In the genomic region with DNA sequence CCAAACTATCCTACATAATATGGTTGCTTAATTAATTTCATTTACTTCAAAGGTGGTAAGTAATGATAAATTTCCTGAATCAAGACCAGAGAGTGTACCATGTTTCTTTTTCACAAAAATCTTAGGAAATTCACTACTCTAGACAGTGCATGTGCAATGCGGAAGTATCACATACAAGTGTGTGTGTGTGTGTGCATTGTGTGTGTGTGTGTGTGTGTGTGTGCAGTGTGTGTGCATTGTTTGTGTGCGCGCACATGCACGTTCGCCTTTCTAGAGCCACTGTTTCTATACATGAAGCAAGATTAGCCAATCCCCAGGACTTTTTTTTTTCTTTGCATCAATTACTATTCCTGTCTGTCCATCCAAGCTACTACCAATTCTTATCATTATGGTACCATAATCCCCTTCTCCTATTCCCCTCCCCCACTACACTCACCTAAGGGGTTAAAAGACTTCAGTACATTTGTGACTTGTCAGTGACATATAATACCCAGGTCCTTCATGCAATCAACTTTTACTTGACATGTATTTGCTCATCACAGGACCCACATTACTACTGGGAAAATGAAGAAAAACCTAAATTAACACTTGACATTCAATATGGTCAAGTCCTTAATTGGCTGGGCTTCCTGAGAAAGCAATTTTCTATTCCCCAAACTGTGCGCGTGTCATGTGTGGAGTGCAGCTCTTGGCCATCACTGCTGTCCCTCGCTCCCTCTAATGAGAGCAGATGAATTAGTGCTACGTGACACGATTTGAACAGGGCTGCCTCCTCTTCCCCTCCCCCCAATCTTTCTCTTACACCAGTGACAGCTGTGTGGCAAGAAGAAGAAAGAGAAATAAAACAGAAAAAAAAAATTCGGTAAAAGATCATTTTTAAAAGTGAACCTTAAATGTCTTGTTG, we compare ENCODE assay signal across 17 mouse cellular contexts.
DNase-seq lines count a peak whose midpoint lies in the region; ATAC-seq lines count a peak whose summit lies in the region.
"Had no signal": no experiment of that assay in that cellular context is flagged by ENCODE, and none has a peak within 500 bp of the region (broad histone marks: within the 10 kb centered on the region; RNA-seq: fewer than 3 reads in every experiment).

No protein-coding gene starts in this region.

- H3K4me2 ChIP-seq in forebrain, embryonic 11.5 days (ENCODE audit: low read depth, low read length, severe bottlenecking): no peak overlapping the region
- H3K4me2 ChIP-seq in forebrain, embryonic 16.5 days (ENCODE audit: low read length): no peak overlapping the region
- no peak overlapping the region for H3K4me2 ChIP-seq in midbrain, embryonic 16.5 days (ENCODE audit: low read length)
- H3K4me2 ChIP-seq: embryonic facial prominence, embryonic 13.5 days; heart, embryonic 11.5 days; limb, embryonic 15.5 days had no signal

- H3K9ac ChIP-seq in forebrain, embryonic 11.5 days (ENCODE audit: low read length): no peak overlapping the region
- no peak overlapping the region for H3K9ac ChIP-seq in forebrain, embryonic 16.5 days (replicated peaks; ENCODE audit: low read depth, low read length)
- H3K9ac ChIP-seq in midbrain, embryonic 16.5 days (ENCODE audit: low read depth, low read length): no peak overlapping the region
- H3K9ac ChIP-seq: embryonic facial prominence, embryonic 13.5 days; limb, embryonic 15.5 days had no signal

- peak; percentile 87 for ATAC-seq in forebrain, embryonic 11.5 days (replicated peaks; ENCODE audit: low FRiP score)
- peak; percentile 85 for ATAC-seq in forebrain, embryonic 16.5 days
- peak; percentile 64 for ATAC-seq in midbrain, embryonic 16.5 days

- peaks cover 8% of the 10 kb centered on the region; the same call in 1 of the 2 replicates for H3K4me1 ChIP-seq in forebrain, embryonic 11.5 days (replicated peaks; ENCODE audit: control insufficient read depth, insufficient read depth, low read length)
- peaks cover 32% of the 10 kb centered on the region for H3K4me1 ChIP-seq in forebrain, embryonic 10.5 days
- peaks cover 11% of the 10 kb centered on the region for H3K4me1 ChIP-seq in forebrain, embryonic 16.5 days (replicated peaks; ENCODE audit: control insufficient read depth, insufficient read depth, low read length)
- peaks cover 14% of the 10 kb centered on the region for H3K4me1 ChIP-seq in midbrain, embryonic 16.5 days (ENCODE audit: control insufficient read depth, insufficient read depth, low read length)

- H3K4me3 ChIP-seq in forebrain, embryonic 11.5 days (ENCODE audit: low read depth, low read length): no peak overlapping the region
- no peak overlapping the region for H3K4me3 ChIP-seq in forebrain, embryonic 10.5 days
- H3K4me3 ChIP-seq in forebrain, embryonic 16.5 days (replicated peaks; ENCODE audit: low read length): no peak overlapping the region
- H3K4me3 ChIP-seq in midbrain, embryonic 16.5 days (ENCODE audit: low read depth, low read length): no peak overlapping the region
- H3K4me3 ChIP-seq: embryonic facial prominence, embryonic 13.5 days; limb, embryonic 15.5 days had no signal

- 50% methylated on average over 11 of the region's 11 CpGs for WGBS in forebrain, embryonic 11.5 days
- WGBS in forebrain, embryonic 10.5 days: 67% methylated on average over 11 of the region's 11 CpGs
- WGBS in forebrain, embryonic 16.5 days: 34% methylated on average over 11 of the region's 11 CpGs
- 46% methylated on average over 11 of the region's 11 CpGs for WGBS in midbrain, embryonic 16.5 days

- H3K9me3 ChIP-seq in forebrain, embryonic 11.5 days (ENCODE audit: control insufficient read depth, low read length): no peaks in the 10 kb centered on the region
- no peaks in the 10 kb centered on the region for H3K9me3 ChIP-seq in forebrain, embryonic 10.5 days
- no peaks in the 10 kb centered on the region for H3K9me3 ChIP-seq in forebrain, embryonic 16.5 days (ENCODE audit: control insufficient read depth, low read length)
- H3K9me3 ChIP-seq in midbrain, embryonic 16.5 days (replicated peaks; ENCODE audit: control insufficient read depth, low read length, poor library complexity, severe bottlenecking): no peaks in the 10 kb centered on the region
- H3K9me3 ChIP-seq: embryonic facial prominence, embryonic 13.5 days; limb, embryonic 15.5 days had no signal

- H3K27me3 ChIP-seq in forebrain, embryonic 11.5 days (ENCODE audit: control insufficient read depth, insufficient read depth, low read length): no peaks in the 10 kb centered on the region
- H3K27me3 ChIP-seq in forebrain, embryonic 10.5 days (ENCODE audit: poor library complexity, severe bottlenecking): peaks cover 40% of the 10 kb centered on the region
- no peaks in the 10 kb centered on the region for H3K27me3 ChIP-seq in forebrain, embryonic 16.5 days (replicated peaks; ENCODE audit: control insufficient read depth, insufficient read depth, low read length)
- no peaks in the 10 kb centered on the region for H3K27me3 ChIP-seq in midbrain, embryonic 16.5 days (ENCODE audit: control insufficient read depth, insufficient read depth, low read depth, low read length)
- H3K27me3 ChIP-seq: embryonic facial prominence, embryonic 13.5 days; limb, embryonic 15.5 days had no signal

- no peak for DNase-seq in forebrain, embryonic 11.5 days (ENCODE audit: low spot score)
- no peak for DNase-seq in forebrain, embryonic 10.5 days (ENCODE audit: extremely low spot score, low spot score)
- DNase-seq in Muller cell, postnatal 12 days (ENCODE audit: inconsistent ontology term): peak; percentile 40
- no peak for DNase-seq in adrenal gland, postnatal 36 days
- no peak for DNase-seq in kidney, postnatal 4 days
- DNase-seq: adrenal gland, postnatal 10 days; cerebellum, postnatal 10 days; heart, postnatal 14 days; kidney, adult 9 months; lung, adult 2 months; lung, postnatal 36 days; thymus, postnatal 36 days had no signal

- no peak overlapping the region for H3K27ac ChIP-seq in forebrain, embryonic 11.5 days (ENCODE audit: low read depth, low read length)
- no peak overlapping the region for H3K27ac ChIP-seq in forebrain, embryonic 10.5 days
- no peak overlapping the region for H3K27ac ChIP-seq in forebrain, embryonic 16.5 days (ENCODE audit: low read length)
- H3K27ac ChIP-seq in midbrain, embryonic 16.5 days (ENCODE audit: low read length): no peak overlapping the region
- H3K27ac ChIP-seq: embryonic facial prominence, embryonic 13.5 days; limb, embryonic 15.5 days had no signal

- H3K36me3 ChIP-seq in forebrain, embryonic 11.5 days (ENCODE audit: control insufficient read depth, insufficient read depth, low read length): no peaks in the 10 kb centered on the region
- H3K36me3 ChIP-seq in forebrain, embryonic 10.5 days (replicated peaks): no peaks in the 10 kb centered on the region
- H3K36me3 ChIP-seq in forebrain, embryonic 16.5 days (ENCODE audit: control insufficient read depth, insufficient read depth): no peaks in the 10 kb centered on the region
- no peaks in the 10 kb centered on the region for H3K36me3 ChIP-seq in midbrain, embryonic 16.5 days (ENCODE audit: control insufficient read depth, insufficient read depth, low read length)
- H3K36me3 ChIP-seq: embryonic facial prominence, embryonic 13.5 days; limb, embryonic 15.5 days had no signal
